6 mouse cellular contexts compared by ENCODE assay signal in the genomic region with DNA sequence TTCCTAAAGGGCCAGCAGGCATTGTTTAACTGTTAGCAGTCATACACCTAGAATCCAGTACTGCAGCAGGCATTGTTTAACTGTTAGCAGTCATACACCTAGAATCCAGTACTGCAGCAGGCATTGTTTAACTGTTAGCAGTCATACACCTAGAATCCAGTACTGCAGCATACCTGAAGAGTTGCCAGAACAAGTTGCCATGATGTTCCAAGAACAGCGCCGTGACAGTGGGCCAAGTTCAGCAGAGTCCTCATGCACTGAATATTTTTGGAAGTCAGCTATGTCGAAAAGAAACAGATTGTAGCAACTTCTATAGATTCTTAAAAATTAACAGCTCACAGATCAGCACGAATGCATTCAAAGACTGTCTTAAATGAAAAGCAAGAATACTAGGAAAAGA. TPM values are rescaled to one million over a fixed set of nuclear protein-coding genes. Genes with fewer than 3 reads are reported as not detected.
DNase-seq lines count a peak whose midpoint lies in the region; TF ChIP-seq lines count a peak whose summit lies in the region.
"Not testable (repeated sequence)": the region's sequence is repeated elsewhere in the genome, so short reads cannot be mapped to it uniquely, and the experiment has no call there.

No protein-coding gene starts in this region.

- DNase-seq in fibroblast of lung, adult 2 months (ENCODE audit: low read depth): peak; percentile 8
- DNase-seq in heart, adult 11 months: peak; percentile 92
- peak in 1 of 2 experiments; percentile 57 for DNase-seq in heart, adult 2 months
- DNase-seq in heart, adult 9 months (ENCODE audit: low spot score in 2 of 2): peak; percentile 20 to 49
- DNase-seq in heart, postnatal 36 days: peak; percentile 19 to 31
- peak; percentile 27 for DNase-seq in telencephalon, adult 2 months (ENCODE audit: low read depth, low spot score)

- peak overlapping the region; percentile 1; the same call in 1 of the 2 replicates for H3K27ac ChIP-seq in heart, adult 2 months

- not testable (repeated sequence) for H3K79me2 ChIP-seq in heart, adult 2 months (replicated peaks; ENCODE audit: control insufficient read depth, insufficient read depth, low read length)

- TF ChIP-seq EP300 in heart, adult 2 months (IDR thresholded peaks at IDR 0.05; ENCODE audit: insufficient read depth, low read depth, low read length): not testable (repeated sequence)

- 60% methylated on average over 4 of the region's 4 CpGs for WGBS in heart, adult 2 months

- H3K4me1 ChIP-seq in heart, adult 2 months (ENCODE audit: control insufficient read depth, insufficient read depth, low read length): not testable (repeated sequence)

- not testable (repeated sequence) for TF ChIP-seq CTCF in heart, adult 2 months (IDR thresholded peaks at IDR 0.05)

- intact Hi-C loops in heart, adult 2 months (cut with DNase I): loop anchor here (5.0 kb wide), 1 partner anchor 51 kb away; the partner anchor contains the start of gene Mon2
- intact Hi-C loops in heart, postnatal 36 days (cut with DNase I): not testable (repeated sequence)

- H3K9ac ChIP-seq in heart, adult 2 months (ENCODE audit: low read depth, low read length): not testable (repeated sequence)

- not testable (repeated sequence) for H3K36me3 ChIP-seq in heart, adult 2 months (ENCODE audit: control insufficient read depth, insufficient read depth, low read length)

- H3K4me3 ChIP-seq in heart, adult 2 months: not testable (repeated sequence)

- not testable (repeated sequence) for TF ChIP-seq POLR2A in heart, adult 2 months (IDR thresholded peaks at IDR 0.05; ENCODE audit: insufficient read depth, low read depth, low read length)

- not testable (repeated sequence) for H3K27me3 ChIP-seq in heart, adult 2 months (ENCODE audit: control insufficient read depth, insufficient read depth, low read length)

RNA-seq across cellular contexts. Expression of gene Mon2, which starts 49.6 kb away (rescaled TPM):
- 10 to 100 TPM; 35.7 to 39.5 TPM for total RNA-seq in heart, adult 2 months (2021)
- polyA plus RNA-seq in heart, adult 2 months (2012; rRNA removed): 29.0 and 33.7 TPM in 2 replicates
- total RNA-seq in heart, postnatal 36 days (2021): 10 to 100 TPM; 43.0 to 43.9 TPM
